Mouse (Mus musculus) 3134 (cell line): ENCODE data around the gene Alg9.
A peak's percentile ranks its signal among the peaks of the same experiment; 100 is the strongest.

Experiments
- DNase-seq: peaks from one replicate; pipeline ENCODE4 v3.0.0-alpha.2; 2011; ENCODE audit warnings: low spot score; ENCODE audit not compliant: insufficient read length; ENCODE audit errors: extremely low read depth

The Alg9 gene

DNA sequence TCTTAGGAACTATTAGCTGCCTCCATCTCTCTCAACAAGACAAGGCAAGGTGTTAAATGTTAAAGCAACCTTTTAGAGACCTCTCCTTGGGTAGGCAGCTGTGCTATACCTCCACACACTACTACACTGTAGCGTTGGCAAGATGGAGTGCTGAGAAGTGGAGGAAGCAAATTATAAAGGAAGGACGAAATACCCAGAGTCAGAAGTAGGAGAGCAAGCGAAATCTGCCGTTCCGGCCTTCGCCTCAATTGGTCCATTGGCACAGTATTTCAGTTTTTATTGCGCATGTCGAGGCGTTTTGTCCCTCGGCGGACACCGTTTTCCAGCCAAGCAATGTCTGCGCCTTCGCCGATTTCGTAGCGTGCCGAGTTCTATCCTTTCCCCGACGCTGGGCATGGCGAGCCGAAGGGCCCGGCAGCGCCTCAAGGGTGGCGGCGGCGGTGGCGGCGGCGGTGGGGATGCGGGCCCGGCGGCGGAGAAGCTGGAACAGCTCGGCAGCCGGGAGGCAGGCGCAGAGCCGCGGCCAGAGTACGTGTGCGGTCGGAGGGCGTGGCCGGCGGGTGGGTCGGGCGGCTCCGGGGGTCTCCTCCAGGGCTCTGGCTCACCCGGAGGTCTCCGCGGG, at the start of gene Alg9, which contains the start of gene 1110032A03Rik:
Gene Alg9, plus strand, starts transcription at position 29 of the 622 bp plus-strand sequence.
Gene 1110032A03Rik, minus strand, starts transcription at position 530 of the 622 bp plus-strand sequence.
- peak; percentile 71 for DNase-seq

- no peak for DNase-seq
Observed at GRCm38 (mm10) chr9:50725921-50726590, 48.8 kb upstream of the Alg9 start.

- peak; percentile 39 for DNase-seq
Observed at GRCm38 (mm10) chr9:50727171-50727924, 47.5 kb upstream of the Alg9 start.

DNA sequence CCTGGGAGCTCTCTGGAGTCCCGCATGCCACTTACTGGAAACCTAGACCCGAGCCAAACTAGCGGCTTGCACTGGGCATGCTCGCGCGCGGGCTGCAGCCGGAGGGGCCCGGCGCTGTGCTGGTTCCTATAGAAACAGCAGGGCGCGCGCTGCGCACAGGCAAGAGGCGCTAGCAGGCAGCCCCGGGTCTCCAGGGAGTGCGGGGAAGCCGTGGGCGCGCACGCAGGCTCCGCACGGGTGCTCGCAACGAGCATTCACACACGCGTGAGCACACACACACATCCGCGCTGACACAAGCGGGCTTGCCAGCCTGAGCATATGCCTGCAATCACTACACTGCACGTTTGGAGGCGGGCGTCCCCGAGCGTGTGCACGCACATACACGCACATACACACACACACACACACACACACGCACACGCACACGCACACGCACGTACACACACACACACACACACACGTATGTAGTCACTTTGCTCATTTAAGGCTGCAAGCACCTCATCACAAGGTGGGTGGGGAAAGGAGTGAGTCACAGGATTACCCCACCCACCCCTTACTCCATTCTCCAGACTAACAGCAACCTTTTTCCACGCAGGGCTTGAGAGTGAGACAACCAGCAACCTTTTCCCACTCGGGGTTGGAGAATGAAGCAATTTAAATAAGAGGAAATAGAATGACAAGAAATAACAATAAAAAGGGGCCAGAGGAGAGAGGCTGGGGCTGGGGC, 46.7 kb upstream of the Alg9 start:
- DNase-seq: peak; percentile 81

- DNase-seq: no peak
Observed at GRCm38 (mm10) chr9:50729600-50729999, 45.2 kb upstream of the Alg9 start.

DNA sequence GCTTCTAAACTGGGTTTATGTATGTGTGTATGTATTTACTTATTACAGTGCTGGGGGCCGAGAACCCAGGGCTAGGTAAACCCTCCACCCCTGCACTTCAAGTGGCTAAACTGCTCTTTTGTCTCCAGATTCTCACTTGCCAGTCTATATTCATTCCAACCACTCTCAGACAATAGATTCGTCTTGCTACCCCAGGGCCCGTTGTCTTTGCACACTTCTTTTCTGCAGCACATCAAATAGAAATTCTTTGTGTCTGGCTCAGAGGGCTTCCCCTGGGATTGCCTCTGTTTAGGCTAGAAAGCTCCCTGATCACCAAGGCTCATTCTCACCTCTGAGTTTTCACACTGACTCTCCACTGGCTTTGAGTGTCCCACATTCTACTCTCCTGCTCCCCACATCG, 42.3 kb upstream of the Alg9 start:
- DNase-seq: no peak

GRCm38 (mm10) chr9:50734989-50735388, 39.8 kb upstream of the Alg9 start:
- DNase-seq: peak; percentile 14

DNA sequence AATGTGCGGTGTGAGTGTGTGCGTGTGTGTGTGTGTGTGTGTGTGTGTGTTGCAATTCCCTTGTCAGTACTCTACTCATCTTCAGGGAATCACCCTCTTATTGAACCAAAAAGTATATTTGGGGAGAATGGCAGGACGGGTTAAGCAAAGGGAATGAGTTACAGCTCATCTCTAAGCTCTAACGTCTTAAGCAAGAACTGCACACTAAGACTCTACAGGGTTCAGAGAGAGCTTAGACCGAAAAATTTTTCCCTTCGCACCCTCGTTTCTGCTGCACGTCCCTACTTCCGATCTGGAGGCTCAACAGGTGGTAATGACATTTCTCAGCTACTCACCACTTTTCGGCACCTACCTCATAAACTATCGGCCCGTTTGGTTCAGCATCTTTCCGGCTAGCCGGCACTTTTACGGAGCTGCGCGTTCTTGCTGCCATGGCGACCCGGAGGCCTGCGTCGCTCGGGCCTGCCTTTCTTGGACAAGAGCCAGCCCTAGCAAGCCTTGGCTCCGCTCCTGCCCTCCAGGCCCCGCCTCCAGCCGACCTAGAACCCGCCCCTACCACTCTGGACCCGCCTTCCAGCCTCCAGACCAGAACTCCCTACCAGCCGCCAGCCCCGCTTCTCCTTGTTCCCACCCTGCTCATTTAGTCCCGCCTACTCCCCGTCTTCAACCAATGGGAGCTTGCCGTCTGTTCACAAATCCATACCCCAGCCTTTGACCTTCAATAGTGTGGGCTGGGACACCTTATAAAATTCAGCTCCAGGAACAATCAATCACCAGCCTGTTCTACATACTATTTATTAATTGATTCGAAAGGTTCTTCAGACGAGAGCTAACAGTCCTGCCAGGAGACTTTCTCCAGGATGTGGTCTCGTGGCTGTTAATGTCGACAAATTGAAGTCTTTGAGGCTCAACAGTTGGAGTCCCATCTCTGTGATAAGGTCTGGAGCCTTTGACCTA, 35.6 kb upstream of the Alg9 start, which contains the start of gene Dixdc1:
Gene Dixdc1, minus strand, starts transcription at position 604 of the 957 bp plus-strand sequence.
- no peak for DNase-seq

GRCm38 (mm10) chr9:50740867-50741784, 33.7 kb upstream of the Alg9 start:
- no peak for DNase-seq

DNA sequence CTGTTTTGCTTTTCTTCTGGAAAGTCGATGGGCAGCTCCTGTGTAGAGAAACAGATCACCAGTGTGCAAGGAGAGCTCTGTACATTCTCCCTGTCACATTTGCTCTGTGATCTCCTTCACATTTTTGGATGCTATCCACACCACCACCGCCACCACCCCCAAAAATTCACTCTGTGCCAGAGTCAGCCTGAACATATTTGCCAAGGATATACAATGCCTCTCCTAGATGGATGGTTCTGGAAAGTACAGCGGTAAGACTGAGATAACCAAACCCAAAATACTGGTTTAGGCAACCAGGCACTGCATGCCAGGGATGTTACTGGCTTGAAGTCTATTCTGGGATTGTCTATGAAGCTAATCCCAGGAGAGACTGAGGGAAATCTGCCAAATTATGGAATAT, 32.6 kb upstream of the Alg9 start:
- no peak for DNase-seq

DNA sequence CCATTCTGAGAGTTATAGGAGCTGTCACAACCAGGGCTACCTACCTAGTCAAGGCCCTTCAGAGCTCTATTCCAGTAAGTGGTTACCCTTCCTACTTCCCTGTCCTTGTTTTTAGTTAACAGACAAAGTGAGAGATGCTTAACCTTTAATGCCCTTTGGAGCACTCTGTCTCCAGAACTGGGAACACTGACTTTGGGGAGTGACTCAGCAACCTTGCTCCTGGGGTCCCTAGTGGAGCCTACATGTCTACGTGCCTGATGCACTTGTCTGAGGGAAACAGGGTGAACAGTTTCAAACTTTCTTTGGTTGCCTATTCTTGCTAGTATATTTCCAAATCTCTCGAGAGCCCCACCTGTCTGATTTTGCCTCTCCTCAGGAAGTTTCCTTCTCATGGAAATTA, 32.1 kb upstream of the Alg9 start:
- DNase-seq: no peak

GRCm38 (mm10) chr9:50745806-50746205, 29.0 kb upstream of the Alg9 start:
- DNase-seq: no peak

DNA sequence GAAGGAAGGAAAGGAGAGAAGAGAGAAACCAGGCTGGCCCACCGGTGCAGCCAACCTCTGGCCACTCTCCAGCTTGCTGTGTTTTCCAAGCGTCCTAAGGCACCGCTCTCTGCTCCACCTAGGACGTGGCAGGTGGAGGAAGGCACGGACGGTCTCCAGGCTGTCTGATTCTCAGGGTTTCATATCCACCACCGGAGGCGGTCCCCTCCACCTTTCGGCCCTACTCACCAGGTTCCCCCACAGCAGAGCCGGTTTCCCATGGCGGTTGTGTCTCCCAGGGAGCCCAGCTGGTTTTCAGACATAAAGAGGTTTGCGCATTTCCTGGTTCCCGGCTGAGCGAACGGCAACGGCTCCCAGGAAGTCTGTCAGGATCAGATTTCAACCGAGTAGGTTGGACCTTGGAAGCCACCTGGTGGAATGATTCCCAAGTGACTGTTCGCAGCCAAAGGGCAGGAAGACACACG, 28.6 kb upstream of the Alg9 start, which contains the start of gene 2310030G06Rik:
Gene 2310030G06Rik, minus strand, starts transcription at position 323 of the 464 bp plus-strand sequence.
- DNase-seq: no peak

GRCm38 (mm10) chr9:50750706-50751105, 24.1 kb upstream of the Alg9 start:
- no peak for DNase-seq

DNA sequence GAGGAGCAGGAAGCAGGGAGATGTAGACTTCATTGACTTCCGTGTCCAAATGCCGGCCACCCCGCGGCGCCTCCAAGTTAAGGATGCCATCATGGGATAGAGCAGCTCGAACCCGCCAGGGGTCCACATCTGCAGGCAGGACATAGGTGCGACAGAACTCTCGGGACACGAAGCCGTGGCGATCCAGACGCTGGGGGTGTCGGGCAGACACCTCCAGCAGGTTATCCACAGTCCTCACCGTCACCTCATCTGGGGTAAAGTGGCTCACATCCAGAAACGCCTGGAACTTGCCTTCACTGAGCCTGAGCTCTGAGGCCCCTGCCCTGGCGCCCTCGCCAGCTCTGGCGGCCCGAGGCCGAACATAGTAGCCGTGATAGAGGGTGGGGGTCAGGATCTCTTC, 23.5 kb upstream of the Alg9 start, which contains the start of gene Cryab:
Gene Cryab, plus strand, starts transcription at position 3 of the 400 bp plus-strand sequence.
- DNase-seq: peak; percentile 72

GRCm38 (mm10) chr9:50752054-50752602, 22.7 kb upstream of the Alg9 start, which contains the start of gene Hspb2:
Hspb2 (minus strand) TSS chr9:50752354.
- peak; percentile 79 for DNase-seq

GRCm38 (mm10) chr9:50752784-50753615, 21.8 kb upstream of the Alg9 start:
- peak; percentile 86 for DNase-seq
